1 mouse cellular context compared by ENCODE assay signal in the genomic region with DNA sequence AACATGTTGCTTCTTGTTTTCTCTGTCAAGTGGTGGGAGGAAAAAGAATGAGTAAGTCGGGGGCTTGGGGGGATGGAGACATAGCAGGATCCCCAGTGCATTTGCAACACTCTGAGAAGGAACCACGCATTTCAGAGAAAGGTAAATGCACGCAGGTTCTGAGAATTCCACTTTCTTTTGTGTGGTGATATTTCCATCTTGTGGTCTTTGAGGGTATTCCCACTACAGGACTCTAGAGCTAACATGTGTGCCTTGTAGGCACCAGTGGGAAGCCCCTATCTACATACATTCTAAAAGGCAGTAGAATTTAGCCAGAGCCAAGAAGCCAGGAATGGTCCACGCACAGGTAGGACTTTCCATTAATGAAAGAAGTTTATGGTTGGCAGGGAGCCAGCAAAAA.
A peak's percentile ranks its signal among the peaks of the same experiment; 100 is the strongest.
TF ChIP-seq lines count a peak whose summit lies in the region.

No protein-coding gene starts in this region.

TF ChIP-seq in CH12.LX, 34 proteins besides CTCF, POLR2A, EP300 and RAD21 (continued from another document):
- TF ChIP-seq ZMIZ1 (IDR thresholded peaks at IDR 0.05; ENCODE audit: low read depth, low read length) (no peak), MYC (IDR thresholded peaks at IDR 0.05; ENCODE audit: low read depth, low read length) (peak; percentile 89), ZNF384 (IDR thresholded peaks at IDR 0.05; ENCODE audit: low read depth, low read length) (peak; percentile 55), SIN3A (IDR thresholded peaks at IDR 0.05; ENCODE audit: low read length) (no peak; the same call in 1 of the 2 replicates), E2F4 (IDR thresholded peaks at IDR 0.05; ENCODE audit: insufficient replicate concordance, low read depth, low read length) (0 out of 2 replicates have a peak, but pooled peaks have one; percentile 54), BHLHE40 (IDR thresholded peaks at IDR 0.05; ENCODE audit: low read depth, low read length) (peak; percentile 74), TCF12 (IDR thresholded peaks at IDR 0.05; ENCODE audit: low read depth, low read length) (peak; percentile 71), ELF1 (IDR thresholded peaks at IDR 0.05; ENCODE audit: low read depth, low read length) (peak; percentile 29), ZC3H11A (IDR thresholded peaks at IDR 0.05; ENCODE audit: low read depth, low read length) (no peak; the same call in 1 of the 2 replicates), TBP (conservative IDR thresholded peaks at IDR 0.05; ENCODE audit: low read depth, low read length) (no peak), IRF4 (IDR thresholded peaks at IDR 0.05; ENCODE audit: low read depth, low read length) (peak; percentile 89), USF1 (IDR thresholded peaks at IDR 0.05; ENCODE audit: low read depth, low read length) (no peak), JUND (conservative IDR thresholded peaks at IDR 0.05; ENCODE audit: low read depth, low read length) (0 out of 2 replicates have a peak, but pooled peaks have one; percentile 52), JUN (IDR thresholded peaks at IDR 0.05; ENCODE audit: insufficient read depth, low read depth, low read length) (peak; percentile 21; the same call in 1 of the 2 replicates), SMC3 (IDR thresholded peaks at IDR 0.05; ENCODE audit: low read depth, low read length) (peak; percentile 80), NELFE (IDR thresholded peaks at IDR 0.05; ENCODE audit: low read depth, low read length) (no peak), GABPA (IDR thresholded peaks at IDR 0.05; ENCODE audit: insufficient replicate concordance, low read depth, low read length) (no peak), MAX (IDR thresholded peaks at IDR 0.05; ENCODE audit: low read length) (peak; percentile 77)
